Mouse (Mus musculus) embryo, embryonic 11 days (tissue): Measurements from ENCODE around the gene Polrmt.
"Not testable (repeated sequence)": the region's sequence is repeated elsewhere in the genome, so short reads cannot be mapped to it uniquely, and the experiment has no call there.

ENCODE experiments used
- DNase-seq: peaks from one replicate; pipeline ENCODE4 v3.0.0-alpha.2; 2015

Polrmt gene

GRCm38 (mm10) chr10:79774486-79775279 is 28.3 kb upstream of the Polrmt start:
- no peak for DNase-seq

- DNase-seq: no peak
These were observed 26.8 kb upstream of the Polrmt start for GRCm38 (mm10) chr10:79773208-79773607.

GRCm38 (mm10) chr10:79772320-79772719 is 25.9 kb upstream of the Polrmt start:
- DNase-seq: no peak

GRCm38 (mm10) chr10:79769329-79769728 is 22.9 kb upstream of the Polrmt start:
- DNase-seq: no peak

- peak; percentile 79 for DNase-seq
These were observed 22.0 kb upstream of the Polrmt start for GRCm38 (mm10) chr10:79768400-79768799.

- DNase-seq: peak; percentile 96
These were observed 21.2 kb upstream of the Polrmt start for GRCm38 (mm10) chr10:79767372-79768244.

GRCm38 (mm10) chr10:79766508-79767325 is 20.3 kb upstream of the Polrmt start, which contains the start of gene Rnf126:
TSS of gene Rnf126 (minus strand) at chr10:79766952.
- DNase-seq: peak; percentile 99

GRCm38 (mm10) chr10:79766001-79766507 is 19.7 kb upstream of the Polrmt start:
- DNase-seq: no peak

GRCm38 (mm10) chr10:79765228-79765745 is 18.9 kb upstream of the Polrmt start:
- no peak for DNase-seq

GRCm38 (mm10) chr10:79764234-79764633 is 17.9 kb upstream of the Polrmt start:
- no peak for DNase-seq

- no peak for DNase-seq
These were observed 16.5 kb upstream of the Polrmt start for GRCm38 (mm10) chr10:79762875-79763274.

GRCm38 (mm10) chr10:79760603-79761143 is 14.3 kb upstream of the Polrmt start:
- DNase-seq: no peak

GRCm38 (mm10) chr10:79759675-79760074 is 13.3 kb upstream of the Polrmt start:
- DNase-seq: not testable (repeated sequence)

- DNase-seq: no peak
These were observed 10.3 kb upstream of the Polrmt start for GRCm38 (mm10) chr10:79756660-79757059.

GRCm38 (mm10) chr10:79755854-79756253 is 9.5 kb upstream of the Polrmt start:
- no peak for DNase-seq

- peak; percentile 88 for DNase-seq
These were observed 8.6 kb upstream of the Polrmt start, which contains the start of gene Fgf22 for GRCm38 (mm10) chr10:79754856-79755516. TSS of gene Fgf22 (plus strand) at chr10:79755076.

- DNase-seq: no peak
These were observed 2.1 kb upstream of the Polrmt start for GRCm38 (mm10) chr10:79748496-79748895.

GRCm38 (mm10) chr10:79746774-79747151 is 382 bp upstream of the Polrmt start:
- DNase-seq: no peak

- DNase-seq: no peak
These were observed 970 bp downstream of the Polrmt start for GRCm38 (mm10) chr10:79745411-79745810.

GRCm38 (mm10) chr10:79743650-79744365 is 2.6 kb downstream of the Polrmt start:
- no peak for DNase-seq

- no peak for DNase-seq
These were observed 3.2 kb downstream of the Polrmt start for GRCm38 (mm10) chr10:79743161-79743560.
